Mouse (Mus musculus): ENCODE results near the gene Olfr490.

Olfr490 gene

DNA sequence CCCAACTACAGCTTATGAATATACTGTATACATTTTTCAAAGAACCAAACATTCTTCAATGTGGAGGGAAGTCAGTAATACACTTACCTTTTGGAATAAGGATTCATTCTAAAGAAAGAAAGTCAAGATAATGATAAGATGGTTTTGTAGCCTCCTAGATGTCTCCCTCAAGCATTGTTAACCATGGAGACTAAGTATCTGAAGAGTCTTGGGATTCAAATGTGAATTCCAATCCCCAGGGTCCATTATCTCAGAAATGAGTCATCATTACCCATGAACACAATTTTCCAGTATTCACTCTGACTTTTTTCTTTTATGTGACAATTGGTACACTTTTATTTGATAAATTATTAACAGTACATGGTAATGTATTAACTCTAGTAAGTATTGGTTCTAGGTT lies at the start of gene Olfr490:
Gene Olfr490 (minus strand): TSS at position 101 of the 400 bp plus-strand sequence.
- DNase-seq (ENCODE audit: low spot score), result no peak

DNA sequence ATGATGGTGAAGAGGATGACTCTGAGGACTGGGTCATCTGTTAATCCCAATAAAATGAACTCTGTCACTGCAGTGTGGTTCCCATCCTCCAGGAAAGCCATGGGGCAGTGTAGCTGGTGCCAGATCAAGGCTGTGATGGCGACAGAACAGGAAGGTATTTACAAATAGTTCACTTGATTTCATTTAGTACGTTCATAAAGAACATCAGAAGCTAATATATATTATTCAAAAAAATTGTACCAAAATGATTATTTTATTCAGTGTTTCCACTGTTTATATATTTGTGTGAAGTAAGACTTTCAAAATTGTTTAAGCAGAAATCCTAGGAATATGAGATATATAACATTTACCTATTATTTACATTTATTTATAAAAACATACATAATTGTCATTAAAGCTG lies 34.8 kb upstream of the Olfr490 start, which contains the start of gene Olfr492:
Gene Olfr492 (minus strand): TSS at position 101 of the 400 bp plus-strand sequence.
- no peak for DNase-seq (ENCODE audit: low spot score)

GRCm38 (mm10) chr7:108313151-108313550 lies 24.4 kb upstream of the Olfr490 start, which contains the start of gene Olfr491:
Gene Olfr491, plus strand, starts transcription at chr7:108313451.
- no peak for DNase-seq (ENCODE audit: low spot score)

GRCm38 (mm10) chr7:108258247-108258646 lies 30.5 kb downstream of the Olfr490 start, which contains the start of gene Olfr488:
Gene Olfr488, minus strand, starts transcription at chr7:108258347.
- DNase-seq (ENCODE audit: low spot score), result no peak
